Mouse (Mus musculus) heart, postnatal 0 days (tissue): Measurements from ENCODE around the gene Fev. TPM values are rescaled to one million over a fixed set of nuclear protein-coding genes. Genes with fewer than 3 reads are reported as not detected.
A peak's percentile ranks its signal among the peaks of the same experiment; 100 is the strongest.

Experiments used
- ATAC-seq: fragments of 200-750 bp; cut with Nextera tagmentation; 2 replicates; pipeline ENCODE4 v1.8.0; 2017; ENCODE audit warnings: low read depth, moderate number of reproducible peaks, moderate library complexity; ENCODE audit not compliant: insufficient read depth
- DNase-seq: peaks from one replicate; pipeline ENCODE4 v3.0.0-alpha.2; 2016; ENCODE audit warnings: low spot score
- H3K27ac ChIP-seq: fragments of 300-500 bp; sonication (generic); 2 replicates; pipeline ENCODE4 v1.5.1; 2014; ENCODE audit warnings: low read depth, mild to moderate bottlenecking
- H3K27me3 ChIP-seq: fragments of 300-500 bp; sonication (generic); 2 replicates; pipeline ENCODE4 v1.6.1; 2014; ENCODE audit warnings: low read length, mixed read lengths; ENCODE audit not compliant: control insufficient read depth, insufficient read depth
- H3K36me3 ChIP-seq: fragments of 300-500 bp; sonication (generic); replicated peaks from 2 replicates; pipeline ENCODE4 v1.6.1; 2014; ENCODE audit warnings: low read length, mixed read lengths; ENCODE audit not compliant: control insufficient read depth, insufficient read depth
- H3K4me1 ChIP-seq: fragments of 300-500 bp; sonication (generic); 2 replicates; pipeline ENCODE4 v1.6.1; 2014; ENCODE audit warnings: antibody characterized with exemption; ENCODE audit not compliant: control insufficient read depth, insufficient read depth
- H3K4me2 ChIP-seq: fragments of 300-500 bp; sonication (generic); 2 replicates; pipeline ENCODE4 v1.6.1; 2014; ENCODE audit warnings: low read depth, mild to moderate bottlenecking, low read length, moderate library complexity
- H3K4me3 ChIP-seq: fragments of 300-500 bp; sonication (generic); 2 replicates; pipeline ENCODE4 v1.5.1; 2014; ENCODE audit warnings: low read depth, low read length
- H3K9ac ChIP-seq: fragments of 300-500 bp; sonication (generic); replicated peaks from 2 replicates; pipeline ENCODE4 v1.6.1; 2014; ENCODE audit warnings: low read depth, low read length, mixed read lengths
- H3K9me3 ChIP-seq: fragments of 300-500 bp; sonication (generic); replicated peaks from 2 replicates; pipeline ENCODE4 v1.6.1; 2016; ENCODE audit warnings: low read length; ENCODE audit not compliant: control insufficient read depth
- CTCF ChIP-seq: IDR thresholded peaks from 2 replicates; pipeline ENCODE4 v1.5.1; 2016; ENCODE audit warnings: antibody characterized with exemption, control low read depth, low read depth
- EP300 ChIP-seq: IDR thresholded peaks from 2 replicates; pipeline ENCODE4 v1.6.1; 2016; ENCODE audit warnings: antibody characterized with exemption, low read depth
- WGBS: fragments of 180-500 bp; shearing (Covaris S2); extraction: QIAGEN DNeasy Blood & Tissue Kit; methylation state at CpG from one replicate; pipeline ENCODE4 v1.1.7; 2014; 5-methylcytosine and 5-hydroxymethylcytosine counted together
- polyA plus RNA-seq: library from polyadenylated mRNA; unstranded; fragments of >200 nt; fragmentation: Nextera tagmentation; extraction: Ambion mirVana; gene quantifications from 2 replicates; pipeline ENCODE4 v1.2.1, GENCODE M21; 2015
- total RNA-seq: library from RNA; depleted of rRNA; stranded (reverse); fragments of >200 nt; gene quantifications from 2 replicates; pipeline ENCODE4 v1.2.3, GENCODE M21; 2014; ENCODE audit warnings: low replicate concordance

The Fev gene
- total and polyA plus RNA-seq, 2 experiments from 2014 or later = 0.34 TPM; not detected in 1

DNA sequence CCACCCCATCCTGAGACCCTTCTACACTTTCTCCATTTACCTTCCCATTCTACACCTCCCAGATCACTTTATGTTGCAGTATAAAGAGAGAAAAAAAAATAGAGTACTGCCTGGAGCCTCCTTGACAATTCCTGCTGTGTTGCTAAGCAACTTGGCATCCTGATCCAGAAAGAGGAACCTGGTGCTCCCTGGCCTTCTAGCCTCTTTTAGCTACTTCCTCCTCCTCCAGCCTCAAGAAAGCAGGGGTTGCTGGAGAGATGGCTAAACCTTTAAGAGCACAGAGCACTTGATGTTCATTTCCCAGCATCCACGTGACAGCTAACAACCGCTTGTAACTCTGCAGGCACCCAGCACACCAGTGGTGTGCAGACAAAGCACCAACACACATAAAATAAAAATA lies 13.0 kb downstream of the Fev start:
- ATAC-seq = no peak
- no peak overlapping the region for H3K27ac ChIP-seq
- 61% methylated on average over 2 of the region's 2 CpGs for WGBS
- no peaks in the 10 kb centered on the region for H3K9me3 ChIP-seq
- H3K4me3 ChIP-seq = no peak overlapping the region
- H3K9ac ChIP-seq = no peak overlapping the region
- H3K4me1 ChIP-seq = no peaks in the 10 kb centered on the region
- no peak for DNase-seq
- H3K4me2 ChIP-seq = no peak overlapping the region
- TF ChIP-seq EP300 (no peak), CTCF (no peak)
- peaks cover 11% of the 10 kb centered on the region; the same call in 1 of the 2 replicates for H3K27me3 ChIP-seq
- no peaks in the 10 kb centered on the region for H3K36me3 ChIP-seq

GRCm38 (mm10) chr1:74861783-74862182 lies 23.4 kb downstream of the Fev start:
- DNase-seq = no peak

DNA sequence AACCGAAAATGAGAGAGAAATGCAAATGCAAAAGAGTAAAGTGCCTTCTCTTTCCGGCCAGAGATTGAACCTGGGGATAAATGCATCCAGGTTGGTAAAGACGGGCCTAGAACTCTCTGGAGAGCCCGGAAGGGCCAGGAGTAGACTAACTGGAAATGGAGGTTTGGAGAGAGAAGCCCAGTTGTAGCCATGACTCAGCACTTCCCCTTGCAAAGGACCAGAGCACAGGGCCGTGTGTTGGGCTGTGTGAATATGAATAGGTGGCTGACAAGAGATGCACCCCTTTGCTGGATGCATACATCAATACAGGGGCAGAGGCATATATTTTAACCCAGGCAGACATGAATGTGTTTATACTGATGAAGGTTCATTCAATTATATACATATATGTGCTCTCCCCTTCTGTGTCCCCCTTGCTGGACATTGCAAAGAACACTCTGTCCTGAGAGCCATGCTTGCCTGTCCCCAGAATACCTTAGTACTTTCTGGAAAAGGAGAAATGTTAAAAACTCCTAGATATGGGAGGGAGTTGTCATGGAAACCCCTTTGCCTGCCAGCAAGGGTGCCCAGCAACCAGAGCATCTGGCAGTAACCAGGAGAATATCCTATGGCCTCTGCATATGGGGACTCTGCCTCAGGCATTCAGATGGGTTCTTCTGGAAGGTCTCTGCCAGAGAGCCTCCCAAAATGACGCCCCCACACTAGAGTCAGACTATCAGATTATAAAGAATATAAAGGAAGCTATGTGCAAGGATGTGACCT lies 25.8 kb downstream of the Fev start:
- H3K27me3 ChIP-seq = peaks cover 60% of the 10 kb centered on the region
- H3K4me3 ChIP-seq = no peak overlapping the region
- ATAC-seq = no peak
- no peaks in the 10 kb centered on the region for H3K9me3 ChIP-seq
- DNase-seq = no peak
- no peaks in the 10 kb centered on the region for H3K36me3 ChIP-seq
- H3K4me1 ChIP-seq = peaks cover 5% of the 10 kb centered on the region; the same call in 1 of the 2 replicates
- H3K27ac ChIP-seq = no peak overlapping the region
- TF ChIP-seq EP300 (no peak), CTCF (no peak)
- no peak overlapping the region for H3K4me2 ChIP-seq
- H3K9ac ChIP-seq = no peak overlapping the region
- 36% methylated on average over 6 of the region's 6 CpGs for WGBS

More at GRCm38 (mm10) chr1:74861783-74862182, 23.4 kb downstream of the Fev start:
- Histone ChIP-seq H3K27me3 (peaks cover 37% of the 10 kb centered on the region), H3K9ac (no peak overlapping the region), H3K36me3 (no peaks in the 10 kb centered on the region), H3K4me2 (no peak overlapping the region), H3K27ac (no peak overlapping the region), H3K9me3 (no peaks in the 10 kb centered on the region), H3K4me1 (no peaks in the 10 kb centered on the region), H3K4me3 (no peak overlapping the region)
- no peak for ATAC-seq
- TF ChIP-seq CTCF = no peak

DNA sequence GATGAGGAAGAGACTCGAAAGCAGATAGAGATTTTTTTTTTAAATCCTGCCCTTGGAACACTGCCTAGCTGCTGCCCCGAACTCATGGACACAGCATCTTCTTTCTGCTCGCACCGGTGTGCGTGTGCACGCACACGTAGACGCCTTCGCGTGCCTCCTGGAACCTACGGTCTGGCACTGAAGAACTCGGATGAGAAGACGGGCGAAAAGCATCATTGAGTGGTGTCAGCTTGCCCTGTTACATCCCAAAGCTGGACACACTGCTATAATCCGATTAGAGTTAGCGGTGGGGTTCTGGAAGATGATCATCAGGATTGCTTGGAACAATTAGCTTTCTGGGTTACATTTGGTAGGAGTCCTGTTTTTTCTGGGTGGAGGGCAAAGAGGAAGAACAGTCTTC lies 26.4 kb downstream of the Fev start:
- Histone ChIP-seq H3K27ac (no peak overlapping the region), H3K4me3 (0 out of 2 replicates have a peak overlapping the region, but pooled peaks have one; percentile 24), H3K36me3 (no peaks in the 10 kb centered on the region), H3K9ac (no peak overlapping the region), H3K27me3 (peaks cover 66% of the 10 kb centered on the region), H3K9me3 (no peaks in the 10 kb centered on the region), H3K4me1 (peaks cover 5% of the 10 kb centered on the region; the same call in 1 of the 2 replicates), H3K4me2 (peak overlapping the region; percentile 42; the same call in 1 of the 2 replicates)
- no peak for ATAC-seq
- no peak for DNase-seq
- TF ChIP-seq EP300 = no peak
- TF ChIP-seq CTCF = no peak
- WGBS = 8% methylated on average over 16 of the region's 16 CpGs

- TF ChIP-seq EP300 (no peak), CTCF (no peak)
- ATAC-seq (peak; percentile 42; the same call in 1 of the 2 replicates), DNase-seq (peak; percentile 32)
- Histone ChIP-seq H3K27me3 (peaks cover 71% of the 10 kb centered on the region), H3K9me3 (no peaks in the 10 kb centered on the region), H3K9ac (no peak overlapping the region), H3K4me1 (peaks cover 5% of the 10 kb centered on the region; the same call in 1 of the 2 replicates), H3K4me2 (peak overlapping the region; percentile 42), H3K36me3 (no peaks in the 10 kb centered on the region), H3K4me3 (peak overlapping the region; percentile 24), H3K27ac (no peak overlapping the region)
- WGBS = 1% methylated on average over 29 of the region's 29 CpGs
These were observed 27.0 kb downstream of the Fev start for GRCm38 (mm10) chr1:74858171-74858719.
